Mouse (Mus musculus) hematopoietic stem cell, adult 5-6 weeks (primary cell): ENCODE results near the gene Capn13. TPM values are rescaled to one million over a fixed set of nuclear protein-coding genes. Genes with fewer than 3 reads are reported as not detected.
A peak's percentile ranks its signal among the peaks of the same experiment; 100 is the strongest.
"Not testable (repeated sequence)": the region's sequence is repeated elsewhere in the genome, so short reads cannot be mapped to it uniquely, and the experiment has no call there.

Experiments used
- ATAC-seq, 2 experiments: fragments of 125-278 bp in 1 of 2; replicated peaks in 1 of 2; 2 replicates each; pipeline ENCODE4 v1.8.0; 2016 to 2017; ENCODE audit warnings: inconsistent platforms in 2 of 2, mild to moderate bottlenecking in 2 of 2, moderate number of reproducible peaks in 2 of 2, low read depth in 1 of 2, moderate TSS enrichment in 1 of 2; ENCODE audit not compliant: low FRiP score in 2 of 2, poor library complexity in 2 of 2, severe bottlenecking in 2 of 2, insufficient read depth in 1 of 2, low TSS enrichment in 1 of 2
- total RNA-seq: library from RNA; stranded (forward); fragments of 172-1452, 232-1000 nt; gene quantifications from 2 replicates; pipeline ENCODE4 v1.2.3, GENCODE M21; 2017

Capn13 gene
- total RNA-seq, 1 experiment from 2014 or later: not detected

- ATAC-seq: peak; percentile 29 to 51; a peak in 3 of 4 replicates
Observed at GRCm38 (mm10) chr17:73301258-73302050, 99.2 kb downstream of the Capn13 start.

- no peak for ATAC-seq
Observed at GRCm38 (mm10) chr17:73300147-73300880, 100.4 kb downstream of the Capn13 start.

- no peak for ATAC-seq
Observed at GRCm38 (mm10) chr17:73298981-73299380, 101.7 kb downstream of the Capn13 start.

GRCm38 (mm10) chr17:73296855-73297254 is 103.8 kb downstream of the Capn13 start:
- ATAC-seq: 0 out of 4 replicates have a peak, but pooled peaks have one; percentile 30 to 43

- no peak for ATAC-seq
Observed at GRCm38 (mm10) chr17:73293237-73293636, 107.4 kb downstream of the Capn13 start.

GRCm38 (mm10) chr17:73284301-73284700 is 116.4 kb downstream of the Capn13 start:
- no peak for ATAC-seq

- ATAC-seq: not testable (repeated sequence)
Observed at GRCm38 (mm10) chr17:73282702-73283101, 118.0 kb downstream of the Capn13 start.

GRCm38 (mm10) chr17:73277770-73278169 is 122.9 kb downstream of the Capn13 start:
- ATAC-seq: no peak

- ATAC-seq: no peak
Observed at GRCm38 (mm10) chr17:73275066-73275465, 125.6 kb downstream of the Capn13 start.

- ATAC-seq: peak; percentile 63
Observed at GRCm38 (mm10) chr17:73273809-73274208, 126.9 kb downstream of the Capn13 start.

- ATAC-seq: no peak
Observed at GRCm38 (mm10) chr17:73271797-73272600, 128.7 kb downstream of the Capn13 start.

GRCm38 (mm10) chr17:73270871-73271796 is 129.5 kb downstream of the Capn13 start:
- no peak for ATAC-seq

- peak; percentile 93 for ATAC-seq
Observed at GRCm38 (mm10) chr17:73263077-73263501, 137.6 kb downstream of the Capn13 start.

- no peak for ATAC-seq
Observed at GRCm38 (mm10) chr17:73262558-73262957, 138.1 kb downstream of the Capn13 start.

GRCm38 (mm10) chr17:73259258-73259657 is 141.4 kb downstream of the Capn13 start:
- ATAC-seq: not testable (repeated sequence)

GRCm38 (mm10) chr17:73258620-73259019 is 142.0 kb downstream of the Capn13 start:
- ATAC-seq: peak; percentile 51 to 65
